In genomic region chr10:12911451-12911850, GRCm38 (mm10) we compare ENCODE assay signal across 1 mouse cellular context.
TF ChIP-seq lines count a peak whose summit lies in the region.

No protein-coding gene starts in this region.

TF ChIP-seq in MEL, 35 proteins besides CTCF, POLR2A, EP300 and RAD21:
- TF ChIP-seq RCOR1 (IDR thresholded peaks at IDR 0.05; ENCODE audit: low read depth, low read length): no peak
- no peak for TF ChIP-seq CHD1 (IDR thresholded peaks at IDR 0.05; ENCODE audit: low read depth, low read length)
- TF ChIP-seq NELFE (IDR thresholded peaks at IDR 0.05; ENCODE audit: low read depth, low read length): no peak
- TF ChIP-seq TBP (IDR thresholded peaks at IDR 0.05; ENCODE audit: low read depth, low read length): no peak
- TF ChIP-seq UBTF (IDR thresholded peaks at IDR 0.05; ENCODE audit: borderline replicate concordance, insufficient read depth, low read depth, low read length): no peak
- TF ChIP-seq E2F4 (IDR thresholded peaks at IDR 0.05; ENCODE audit: borderline replicate concordance, low read depth, low read length): no peak
- TF ChIP-seq ZC3H11A (IDR thresholded peaks at IDR 0.05; ENCODE audit: low read depth, low read length): no peak
- TF ChIP-seq MEF2A (IDR thresholded peaks at IDR 0.05; ENCODE audit: extremely low read depth, insufficient replicate concordance, low read depth, low read length, poor library complexity, severe bottlenecking): no peak
- no peak for TF ChIP-seq ZMIZ1 (IDR thresholded peaks at IDR 0.05; ENCODE audit: low read depth, low read length)
- TF ChIP-seq POLR2AphosphoS2 (IDR thresholded peaks at IDR 0.05; ENCODE audit: low read length): no peak
- no peak for TF ChIP-seq ZKSCAN1 (IDR thresholded peaks at IDR 0.05; ENCODE audit: low read depth, low read length)
- no peak for TF ChIP-seq MYB (IDR thresholded peaks at IDR 0.05; ENCODE audit: low read depth, low read length)
- TF ChIP-seq KAT2A (conservative IDR thresholded peaks at IDR 0.05; ENCODE audit: low read depth, low read length): no peak
- TF ChIP-seq MAZ (IDR thresholded peaks at IDR 0.05; ENCODE audit: low read depth, low read length): no peak
- TF ChIP-seq MYC (IDR thresholded peaks at IDR 0.05; ENCODE audit: low read depth, low read length): no peak
- no peak for TF ChIP-seq MAFK (IDR thresholded peaks at IDR 0.05; ENCODE audit: borderline replicate concordance, low read depth, low read length)
- no peak for TF ChIP-seq USF2 (IDR thresholded peaks at IDR 0.05; ENCODE audit: borderline replicate concordance in 1 of 2, insufficient read depth in 1 of 2, low read depth in 1 of 2, low read length in 2 of 2)
- no peak for TF ChIP-seq MAX (IDR thresholded peaks at IDR 0.05; ENCODE audit: low read length)
